Mouse (Mus musculus) heart, postnatal 0 days (tissue): ENCODE results near the gene Sntg2. TPM values are rescaled to one million over a fixed set of nuclear protein-coding genes. Genes with fewer than 3 reads are reported as not detected.

Experiments
- ATAC-seq: fragments of 200-750 bp; cut with Nextera tagmentation; 2 replicates; pipeline ENCODE4 v1.8.0; 2017; ENCODE audit warnings: low read depth, moderate number of reproducible peaks, moderate library complexity; ENCODE audit not compliant: insufficient read depth
- DNase-seq: peaks from one replicate; pipeline ENCODE4 v3.0.0-alpha.2; 2016; ENCODE audit warnings: low spot score
- H3K27ac ChIP-seq: fragments of 300-500 bp; sonication (generic); 2 replicates; pipeline ENCODE4 v1.5.1; 2014; ENCODE audit warnings: low read depth, mild to moderate bottlenecking
- H3K27me3 ChIP-seq: fragments of 300-500 bp; sonication (generic); 2 replicates; pipeline ENCODE4 v1.6.1; 2014; ENCODE audit warnings: low read length, mixed read lengths; ENCODE audit not compliant: control insufficient read depth, insufficient read depth
- H3K36me3 ChIP-seq: fragments of 300-500 bp; sonication (generic); replicated peaks from 2 replicates; pipeline ENCODE4 v1.6.1; 2014; ENCODE audit warnings: low read length, mixed read lengths; ENCODE audit not compliant: control insufficient read depth, insufficient read depth
- H3K4me1 ChIP-seq: fragments of 300-500 bp; sonication (generic); 2 replicates; pipeline ENCODE4 v1.6.1; 2014; ENCODE audit warnings: antibody characterized with exemption; ENCODE audit not compliant: control insufficient read depth, insufficient read depth
- H3K4me2 ChIP-seq: fragments of 300-500 bp; sonication (generic); 2 replicates; pipeline ENCODE4 v1.6.1; 2014; ENCODE audit warnings: low read depth, mild to moderate bottlenecking, low read length, moderate library complexity
- H3K4me3 ChIP-seq: fragments of 300-500 bp; sonication (generic); 2 replicates; pipeline ENCODE4 v1.5.1; 2014; ENCODE audit warnings: low read depth, low read length
- H3K9ac ChIP-seq: fragments of 300-500 bp; sonication (generic); replicated peaks from 2 replicates; pipeline ENCODE4 v1.6.1; 2014; ENCODE audit warnings: low read depth, low read length, mixed read lengths
- H3K9me3 ChIP-seq: fragments of 300-500 bp; sonication (generic); replicated peaks from 2 replicates; pipeline ENCODE4 v1.6.1; 2016; ENCODE audit warnings: low read length; ENCODE audit not compliant: control insufficient read depth
- CTCF ChIP-seq: IDR thresholded peaks from 2 replicates; pipeline ENCODE4 v1.5.1; 2016; ENCODE audit warnings: antibody characterized with exemption, control low read depth, low read depth
- EP300 ChIP-seq: IDR thresholded peaks from 2 replicates; pipeline ENCODE4 v1.6.1; 2016; ENCODE audit warnings: antibody characterized with exemption, low read depth
- WGBS: fragments of 180-500 bp; shearing (Covaris S2); extraction: QIAGEN DNeasy Blood & Tissue Kit; methylation state at CpG from one replicate; pipeline ENCODE4 v1.1.7; 2014; 5-methylcytosine and 5-hydroxymethylcytosine counted together
- polyA plus RNA-seq: library from polyadenylated mRNA; unstranded; fragments of >200 nt; fragmentation: Nextera tagmentation; extraction: Ambion mirVana; gene quantifications from 2 replicates; pipeline ENCODE4 v1.2.1, GENCODE M21; 2015
- total RNA-seq: library from RNA; depleted of rRNA; stranded (reverse); fragments of >200 nt; gene quantifications from 2 replicates; pipeline ENCODE4 v1.2.3, GENCODE M21; 2014; ENCODE audit warnings: low replicate concordance

The Sntg2 gene
- total and polyA plus RNA-seq, 2 experiments from 2014 or later, result 2.8 to 13.9 TPM

- TF ChIP-seq CTCF, result no peak
- TF ChIP-seq EP300, result no peak
- Histone ChIP-seq H3K4me1 (no peaks in the 10 kb centered on the region), H3K27me3 (no peaks in the 10 kb centered on the region), H3K9ac (no peak overlapping the region), H3K36me3 (no peaks in the 10 kb centered on the region), H3K9me3 (no peaks in the 10 kb centered on the region), H3K4me3 (no peak overlapping the region), H3K27ac (no peak overlapping the region), H3K4me2 (no peak overlapping the region)
- WGBS, result 65% methylated on average over 8 of the region's 8 CpGs
- no peak for DNase-seq
- ATAC-seq, result no peak; the same call in 1 of the 2 replicates
These were observed 100.8 kb downstream of the Sntg2 start for GRCm38 (mm10) chr12:30272242-30272985.

DNA sequence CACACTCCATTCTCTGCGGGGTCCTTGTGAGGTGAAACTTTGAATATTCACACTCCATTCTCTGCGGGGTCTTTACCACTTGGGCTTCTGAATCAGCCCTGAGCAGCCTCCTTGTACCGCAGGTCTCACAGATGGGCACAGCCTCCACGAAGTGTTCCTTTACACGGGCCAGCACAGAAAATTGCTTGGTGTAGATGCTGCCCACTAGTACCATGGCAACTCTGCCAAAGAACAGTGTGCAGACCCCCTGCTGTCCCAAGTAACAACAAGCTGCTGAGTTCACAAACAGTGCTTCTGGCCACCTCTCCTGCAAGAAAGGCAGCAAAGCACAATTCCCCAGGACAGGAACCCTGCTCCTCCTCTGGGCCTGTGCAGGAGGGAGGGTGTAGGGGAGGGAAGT lies 109.0 kb downstream of the Sntg2 start:
- Histone ChIP-seq H3K9me3 (no peaks in the 10 kb centered on the region), H3K27ac (no peak overlapping the region), H3K4me2 (no peak overlapping the region), H3K4me3 (no peak overlapping the region), H3K9ac (no peak overlapping the region), H3K4me1 (no peaks in the 10 kb centered on the region), H3K27me3 (no peaks in the 10 kb centered on the region), H3K36me3 (no peaks in the 10 kb centered on the region)
- 52% methylated on average over 5 of the region's 5 CpGs for WGBS
- TF ChIP-seq EP300, result no peak
- no peak for TF ChIP-seq CTCF
- DNase-seq (no peak), ATAC-seq (no peak)

- H3K4me1 ChIP-seq, result no peaks in the 10 kb centered on the region
These were observed 112.0 kb downstream of the Sntg2 start for GRCm38 (mm10) chr12:30261187-30261586.

GRCm38 (mm10) chr12:30258641-30259040 lies 114.5 kb downstream of the Sntg2 start:
- Histone ChIP-seq H3K9me3 (no peaks in the 10 kb centered on the region), H3K4me2 (no peak overlapping the region), H3K36me3 (no peaks in the 10 kb centered on the region), H3K4me1 (no peaks in the 10 kb centered on the region), H3K27me3 (no peaks in the 10 kb centered on the region), H3K27ac (no peak overlapping the region), H3K9ac (no peak overlapping the region), H3K4me3 (no peak overlapping the region)
- 76% methylated on average over 2 of the region's 2 CpGs for WGBS
- TF ChIP-seq CTCF (no peak), EP300 (no peak)
- no peak for DNase-seq
- no peak for ATAC-seq

More at GRCm38 (mm10) chr12:30261187-30261586, 112.0 kb downstream of the Sntg2 start:
- Histone ChIP-seq H3K9ac (no peak overlapping the region), H3K27me3 (no peaks in the 10 kb centered on the region), H3K4me2 (no peak overlapping the region), H3K27ac (no peak overlapping the region), H3K36me3 (no peaks in the 10 kb centered on the region), H3K9me3 (no peaks in the 10 kb centered on the region), H3K4me3 (no peak overlapping the region)
- TF ChIP-seq EP300, result no peak
- no peak for TF ChIP-seq CTCF
- DNase-seq, result no peak
- WGBS, result 32% methylated on average over 2 of the region's 2 CpGs
- no peak for ATAC-seq

GRCm38 (mm10) chr12:30257664-30258063 lies 115.5 kb downstream of the Sntg2 start:
- no peaks in the 10 kb centered on the region for H3K27me3 ChIP-seq
- H3K4me2 ChIP-seq, result no peak overlapping the region
- no peaks in the 10 kb centered on the region for H3K4me1 ChIP-seq
- no peak overlapping the region for H3K27ac ChIP-seq
- no peaks in the 10 kb centered on the region for H3K9me3 ChIP-seq
- WGBS, result 81% methylated on average over 7 of the region's 7 CpGs
- TF ChIP-seq EP300, result no peak
- DNase-seq (no peak), ATAC-seq (no peak)
- H3K4me3 ChIP-seq, result no peak overlapping the region
- H3K36me3 ChIP-seq, result no peaks in the 10 kb centered on the region
- no peak overlapping the region for H3K9ac ChIP-seq

DNA sequence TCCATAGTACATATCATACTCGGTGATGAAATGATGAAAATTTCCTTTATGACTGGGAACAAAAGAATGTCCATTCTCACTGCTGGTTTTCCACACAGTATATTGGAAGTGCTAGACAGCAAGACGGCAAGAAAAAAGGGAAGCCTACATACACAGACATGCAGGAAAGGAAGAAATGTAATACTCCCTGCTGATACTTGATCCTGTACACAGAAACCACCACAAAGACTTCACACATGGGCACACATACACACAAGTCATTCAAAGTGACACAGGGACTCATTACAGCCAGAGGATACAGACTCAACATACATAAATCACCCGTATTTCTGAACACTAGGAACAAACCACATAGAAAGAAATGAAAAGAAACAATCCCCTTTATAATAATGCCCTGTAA lies 117.0 kb downstream of the Sntg2 start:
- no peaks in the 10 kb centered on the region for H3K36me3 ChIP-seq
- WGBS, result 79% methylated on average over 3 of the region's 3 CpGs
- no peak overlapping the region for H3K9ac ChIP-seq
- no peak overlapping the region for H3K4me3 ChIP-seq
- H3K4me1 ChIP-seq, result no peaks in the 10 kb centered on the region
- DNase-seq (no peak), ATAC-seq (no peak)
- H3K9me3 ChIP-seq, result no peaks in the 10 kb centered on the region
- H3K27ac ChIP-seq, result no peak overlapping the region
- TF ChIP-seq CTCF (no peak), EP300 (no peak)
- H3K27me3 ChIP-seq, result no peaks in the 10 kb centered on the region
- H3K4me2 ChIP-seq, result no peak overlapping the region
